Mouse (Mus musculus) ES-E14 (cell line): ENCODE data around the gene Gm49486. TPM values are rescaled to one million over a fixed set of nuclear protein-coding genes. Genes with fewer than 3 reads are reported as not detected.
A peak's percentile ranks its signal among the peaks of the same experiment; 100 is the strongest.

Experiments used
- DNase-seq: peaks from one replicate; pipeline ENCODE4 v3.0.0-alpha.2; 2013; ENCODE audit warnings: low read depth, low spot score
- H3K27ac ChIP-seq: 2 replicates; pipeline ENCODE4 v1.5.1; 2012; ENCODE audit warnings: low read depth, mild to moderate bottlenecking, low read length, moderate library complexity, mixed read lengths; ENCODE audit not compliant: poor library complexity, insufficient read depth, severe bottlenecking
- H3K36me3 ChIP-seq: 2 replicates; pipeline ENCODE4 v1.6.1; 2012; ENCODE audit warnings: mild to moderate bottlenecking, low read length, moderate library complexity, mixed read lengths; ENCODE audit not compliant: control insufficient read depth, poor library complexity, insufficient read depth, severe bottlenecking
- H3K4me1 ChIP-seq, 2 experiments: fragments of 150-350 bp in 1 of 2; sonication (generic) in 1 of 2; 2 replicates each; pipeline ENCODE4 v1.6.1; 2012; ENCODE audit warnings: low read length in 2 of 2, mild to moderate bottlenecking in 1 of 2, mixed read lengths in 1 of 2; ENCODE audit not compliant: control insufficient read depth in 2 of 2, insufficient read depth in 2 of 2, poor library complexity in 1 of 2
- H3K4me3 ChIP-seq, 2 experiments: fragments of 150-350 bp in 1 of 2; sonication (generic) in 1 of 2; 2 replicates each; pipeline ENCODE4 v1.5.1; 2012; ENCODE audit warnings: low read length in 2 of 2, low read depth in 1 of 2, mild to moderate bottlenecking in 1 of 2, mixed read lengths in 1 of 2; ENCODE audit not compliant: insufficient read depth in 1 of 2, poor library complexity in 1 of 2, severe bottlenecking in 1 of 2
- H3K9ac ChIP-seq: 2 replicates; pipeline ENCODE4 v1.6.1; 2012; ENCODE audit warnings: low read depth, mild to moderate bottlenecking, low read length, mixed read lengths; ENCODE audit not compliant: poor library complexity, insufficient read depth, severe bottlenecking
- H3K9me3 ChIP-seq: fragments of 150-350 bp; sonication (generic); 2 replicates; pipeline ENCODE4 v1.6.1; 2012; ENCODE audit warnings: low read depth, mild to moderate bottlenecking, low read length; ENCODE audit not compliant: control insufficient read depth, insufficient read depth
- CHD2 ChIP-seq: IDR thresholded peaks from 2 replicates; pipeline ENCODE4 v1.6.1; 2014; ENCODE audit warnings: mild to moderate bottlenecking, low read depth, low read length, inconsistent platforms
- HCFC1 ChIP-seq: IDR thresholded peaks from 2 replicates; pipeline ENCODE4 v1.6.1; 2012; ENCODE audit warnings: low read length, inconsistent platforms, borderline replicate concordance; ENCODE audit not compliant: insufficient read depth
- MAFK ChIP-seq: IDR thresholded peaks from 2 replicates; pipeline ENCODE4 v1.6.1; 2014; ENCODE audit warnings: mild to moderate bottlenecking, low read depth, low read length, inconsistent platforms; ENCODE audit not compliant: insufficient read depth
- ZC3H11A ChIP-seq: IDR thresholded peaks from 2 replicates; pipeline ENCODE4 v1.6.1; 2012; ENCODE audit warnings: low read depth, mild to moderate bottlenecking, inconsistent platforms, low read length, borderline replicate concordance
- ZNF384 ChIP-seq: IDR thresholded peaks from 2 replicates; pipeline ENCODE4 v1.6.1; 2012; ENCODE audit warnings: low read depth, low read length, inconsistent platforms
- in situ Hi-C, 2 experiments: fragments of 600-800 bp; cut with MboI; formaldehyde crosslinking; loops; one replicate each; pipeline ENCODE4 v1.15.1; 2025; ENCODE audit warnings: low sequenced_read_pairs in 2 of 2, inconsistent platforms in 1 of 2; ENCODE audit not compliant: unreplicated experiment in 2 of 2
- total RNA-seq: library from RNA; depleted of rRNA; stranded (reverse); fragments of 300-350 nt; gene quantifications from 2 replicates; pipeline ENCODE4 v1.2.3, GENCODE M21; 2012

Gene Gm49486
- total RNA-seq, 1 experiment: 0.36 TPM

DNA sequence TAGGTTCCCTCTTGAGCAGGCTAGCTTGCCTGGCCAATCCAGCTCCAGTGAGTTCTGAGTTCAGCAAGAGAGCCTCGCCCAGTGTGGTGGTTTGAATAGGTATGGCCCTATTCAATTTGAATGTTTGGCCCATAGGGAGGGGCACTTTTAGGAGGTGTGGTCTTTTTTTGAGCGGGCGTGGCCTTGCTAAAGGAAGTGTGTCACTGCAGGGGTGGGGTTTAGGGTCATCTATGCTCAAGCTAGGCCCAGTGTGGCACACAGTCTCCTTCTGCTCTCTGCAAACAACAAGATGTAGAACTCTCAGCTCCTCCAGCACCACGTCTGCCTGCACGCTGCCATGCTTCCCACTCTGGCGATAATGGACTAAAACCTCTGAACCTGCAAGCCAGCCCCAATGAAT lies 34.5 kb downstream of the Gm49486 start:
- Histone ChIP-seq H3K36me3 (no peaks in the 10 kb centered on the region), H3K4me3 (no peak overlapping the region), H3K9me3 (no peaks in the 10 kb centered on the region), H3K4me1 (peaks cover 2% of the 10 kb centered on the region in 2 experiments; a peak in 2 of 4 replicates), H3K27ac (no peak overlapping the region), H3K9ac (no peak overlapping the region)
- no peak for TF ChIP-seq MAFK
- TF ChIP-seq ZNF384: no peak
- no peak for TF ChIP-seq ZC3H11A
- TF ChIP-seq CHD2: no peak
- no peak for TF ChIP-seq HCFC1
- in situ Hi-C loops: no loop called here
- DNase-seq: no peak

DNA sequence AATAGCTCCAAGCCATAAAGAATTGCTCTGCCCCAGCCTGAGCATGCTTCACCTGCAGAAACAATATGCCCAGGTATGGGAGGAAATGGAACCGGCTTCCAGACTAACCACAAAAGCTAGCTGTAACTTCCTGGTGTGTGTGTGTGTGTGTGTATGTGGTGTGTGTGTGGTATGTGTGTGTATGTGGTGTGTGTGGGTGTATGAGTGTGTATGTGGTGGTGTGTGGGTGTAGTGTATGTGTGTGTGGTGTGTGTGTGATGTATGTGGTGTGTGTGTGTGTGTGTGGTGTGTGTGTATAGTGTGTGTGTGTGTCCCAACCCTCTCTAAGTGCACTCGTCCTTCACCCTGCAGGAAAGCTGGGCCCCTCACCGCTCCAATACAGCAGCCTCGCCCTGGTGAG lies 36.2 kb downstream of the Gm49486 start:
- no peak for TF ChIP-seq ZNF384
- no peak for TF ChIP-seq MAFK
- TF ChIP-seq HCFC1: no peak
- TF ChIP-seq CHD2: no peak
- TF ChIP-seq ZC3H11A: no peak
- H3K27ac ChIP-seq: no peak overlapping the region
- no peak overlapping the region for H3K4me3 ChIP-seq
- no peaks in the 10 kb centered on the region for H3K36me3 ChIP-seq
- DNase-seq: no peak
- H3K9ac ChIP-seq: no peak overlapping the region
- in situ Hi-C loops: no loop called here
- peaks cover 2% of the 10 kb centered on the region in 2 experiments; a peak in 2 of 4 replicates for H3K4me1 ChIP-seq
- no peaks in the 10 kb centered on the region for H3K9me3 ChIP-seq

DNA sequence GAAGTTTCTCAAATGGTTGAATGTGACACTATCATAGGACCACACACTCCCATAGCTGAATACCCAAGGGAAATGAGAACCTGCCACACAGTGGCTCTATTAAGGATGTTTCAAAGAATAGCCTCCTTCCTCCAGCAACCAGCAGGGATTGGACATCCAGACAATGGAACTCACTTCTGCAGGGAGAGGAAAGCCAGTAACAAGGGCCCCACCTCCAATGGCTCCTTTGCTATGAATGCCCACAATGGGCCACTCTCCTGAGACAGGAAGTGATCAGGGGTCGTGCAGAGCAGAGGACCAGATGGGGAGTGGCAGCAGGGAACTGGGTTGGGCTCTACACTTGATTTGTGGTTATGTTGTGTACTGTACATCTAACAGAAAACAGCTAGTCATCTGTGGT lies 39.3 kb downstream of the Gm49486 start:
- Histone ChIP-seq H3K9me3 (no peaks in the 10 kb centered on the region), H3K4me3 (no peak overlapping the region), H3K9ac (no peak overlapping the region), H3K4me1 (peaks cover 0 to 2% of the 10 kb centered on the region in 2 experiments; a peak in 1 of 4 replicates), H3K27ac (no peak overlapping the region), H3K36me3 (no peaks in the 10 kb centered on the region)
- TF ChIP-seq MAFK: no peak
- TF ChIP-seq ZNF384: no peak
- no peak for TF ChIP-seq HCFC1
- TF ChIP-seq CHD2: no peak
- no peak for TF ChIP-seq ZC3H11A
- in situ Hi-C loops: no loop called here
- DNase-seq: no peak

DNA sequence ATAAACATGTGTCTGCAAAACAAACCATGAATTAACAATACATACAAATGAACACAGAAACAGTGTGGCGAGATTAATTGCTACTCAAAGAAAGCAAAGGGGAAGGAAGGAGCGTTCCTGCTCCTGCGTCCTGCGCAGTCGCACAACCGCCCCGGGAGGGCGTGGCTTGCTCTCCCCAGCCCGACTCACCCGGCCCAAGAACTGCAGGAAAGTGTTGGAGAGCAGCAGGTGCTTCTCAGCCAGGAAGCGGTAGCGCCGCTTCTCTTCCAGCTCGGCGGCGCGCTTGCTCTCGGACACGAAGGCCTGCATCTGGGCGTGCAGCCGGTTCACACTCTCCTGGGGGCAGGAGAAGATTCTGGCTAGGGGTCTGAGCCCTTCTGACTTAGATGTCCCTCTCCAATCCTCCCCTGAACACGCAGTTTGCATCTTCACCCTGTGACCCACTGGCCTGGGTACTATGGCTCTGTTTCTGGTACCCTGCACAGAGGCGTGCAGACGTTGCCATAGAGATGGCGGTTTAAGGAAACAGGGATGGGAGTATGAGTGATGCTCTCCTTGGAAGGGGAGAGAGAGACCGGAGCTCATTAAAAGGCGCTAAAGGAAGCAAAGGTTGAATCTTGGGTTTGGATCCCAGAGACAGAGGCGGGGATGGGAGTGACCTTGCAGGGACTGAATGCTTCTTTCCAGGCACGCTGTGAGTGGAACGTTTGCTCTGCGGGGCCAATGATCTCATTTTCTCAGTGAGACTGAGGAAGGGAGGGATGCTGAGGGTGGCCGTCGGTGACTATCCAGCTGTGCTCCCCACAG lies 41.3 kb downstream of the Gm49486 start:
- Histone ChIP-seq H3K4me3 (peak overlapping the region; percentile 46 to 59), H3K9me3 (no peaks in the 10 kb centered on the region), H3K9ac (peak overlapping the region; percentile 45; the same call in 1 of the 2 replicates), H3K27ac (no peak overlapping the region), H3K4me1 (peaks cover 0 to 2% of the 10 kb centered on the region in 2 experiments; a peak in 1 of 4 replicates), H3K36me3 (no peaks in the 10 kb centered on the region)
- no peak for TF ChIP-seq ZC3H11A
- TF ChIP-seq MAFK: no peak
- no peak for TF ChIP-seq HCFC1
- TF ChIP-seq ZNF384: no peak
- DNase-seq: no peak
- in situ Hi-C loops: no loop called here
